Mouse (Mus musculus) heart, adult 18-20 months (tissue): ENCODE measurements around the gene Smyd2. TPM values are rescaled to one million over a fixed set of nuclear protein-coding genes. Genes with fewer than 3 reads are reported as not detected.
A peak's percentile ranks its signal among the peaks of the same experiment; 100 is the strongest.

Source experiments
- DNase-seq, 2 experiments: peaks; one replicate each; pipeline ENCODE4 v3.0.0; 2021 to 2022; ENCODE audit warnings: mixed read lengths in 1 of 2
- total RNA-seq, 2 experiments: library from RNA; stranded (reverse); gene quantifications; 2 replicates each; pipeline ENCODE4 v1.2.3; 2021

Gene Smyd2
- total RNA-seq, 2 experiments from 2014 or later: 92.9 to 112 TPM

- no peak for DNase-seq
These were observed 2.4 kb downstream of the Smyd2 start for GRCm38 (mm10) chr1:189919756-189920155.

- DNase-seq: no peak
These were observed 5.0 kb downstream of the Smyd2 start for GRCm38 (mm10) chr1:189917126-189917500.

GRCm38 (mm10) chr1:189916422-189917125 is 5.6 kb downstream of the Smyd2 start:
- peak in 1 of 2 experiments; percentile 21 for DNase-seq

- no peak for DNase-seq
These were observed 8.9 kb downstream of the Smyd2 start for GRCm38 (mm10) chr1:189913093-189913760.

- peak; percentile 73 to 74 for DNase-seq
These were observed 11.3 kb downstream of the Smyd2 start for GRCm38 (mm10) chr1:189910685-189911345.

- DNase-seq: no peak
These were observed 19.0 kb downstream of the Smyd2 start for GRCm38 (mm10) chr1:189903169-189903568.

GRCm38 (mm10) chr1:189902413-189902812 is 19.8 kb downstream of the Smyd2 start:
- no peak for DNase-seq

- peak in 1 of 2 experiments; percentile 47 for DNase-seq
These were observed 22.6 kb downstream of the Smyd2 start for GRCm38 (mm10) chr1:189899526-189899925.

GRCm38 (mm10) chr1:189898708-189899107 is 23.5 kb downstream of the Smyd2 start:
- no peak for DNase-seq

- DNase-seq: no peak
These were observed 24.3 kb downstream of the Smyd2 start for GRCm38 (mm10) chr1:189897861-189898260.

- no peak for DNase-seq
These were observed 28.0 kb downstream of the Smyd2 start for GRCm38 (mm10) chr1:189894191-189894590.

GRCm38 (mm10) chr1:189888749-189889148 is 33.4 kb downstream of the Smyd2 start:
- DNase-seq: no peak

- peak; percentile 69 to 77 for DNase-seq
These were observed 34.6 kb downstream of the Smyd2 start for GRCm38 (mm10) chr1:189887518-189887917.

- no peak for DNase-seq
These were observed 36.2 kb downstream of the Smyd2 start for GRCm38 (mm10) chr1:189885975-189886374.

- no peak for DNase-seq
These were observed 37.2 kb downstream of the Smyd2 start for GRCm38 (mm10) chr1:189884951-189885350.

- DNase-seq: peak; percentile 52 to 72
These were observed 38.5 kb downstream of the Smyd2 start for GRCm38 (mm10) chr1:189883531-189884170.

- peak; percentile 51 to 78 for DNase-seq
These were observed 39.3 kb downstream of the Smyd2 start for GRCm38 (mm10) chr1:189882886-189883285.

GRCm38 (mm10) chr1:189880745-189881144 is 41.4 kb downstream of the Smyd2 start:
- no peak for DNase-seq

GRCm38 (mm10) chr1:189879965-189880364 is 42.2 kb downstream of the Smyd2 start:
- DNase-seq: peak in 1 of 2 experiments; percentile 80

- no peak for DNase-seq
These were observed 43.0 kb downstream of the Smyd2 start for GRCm38 (mm10) chr1:189879212-189879611.

- DNase-seq: peak; percentile 61 to 73
These were observed 46.0 kb downstream of the Smyd2 start for GRCm38 (mm10) chr1:189876162-189876561.

- DNase-seq: no peak
These were observed 46.7 kb downstream of the Smyd2 start for GRCm38 (mm10) chr1:189875439-189875861.

GRCm38 (mm10) chr1:189873591-189873990 is 48.6 kb downstream of the Smyd2 start:
- peak; percentile 56 for DNase-seq
